Mouse (Mus musculus) small intestine, adult 2 months (tissue): ENCODE results near the gene Ints6.

ENCODE experiments used
- CTCF ChIP-seq: fragments of 200-500 bp; IDR thresholded peaks from 2 replicates; pipeline ENCODE4 v1.5.1; 2012; ENCODE audit warnings: low read depth, mild to moderate bottlenecking, control low read depth, inconsistent platforms, low read length, moderate library complexity, mixed read lengths; ENCODE audit not compliant: insufficient replicate concordance, insufficient read length; ENCODE audit errors: extremely low read depth
- POLR2A ChIP-seq: fragments of 200-500 bp; IDR thresholded peaks from 2 replicates; pipeline ENCODE4 v1.6.1; 2012; ENCODE audit warnings: low read depth, mild to moderate bottlenecking, control low read depth, inconsistent platforms, low read length, moderate library complexity

DNA sequence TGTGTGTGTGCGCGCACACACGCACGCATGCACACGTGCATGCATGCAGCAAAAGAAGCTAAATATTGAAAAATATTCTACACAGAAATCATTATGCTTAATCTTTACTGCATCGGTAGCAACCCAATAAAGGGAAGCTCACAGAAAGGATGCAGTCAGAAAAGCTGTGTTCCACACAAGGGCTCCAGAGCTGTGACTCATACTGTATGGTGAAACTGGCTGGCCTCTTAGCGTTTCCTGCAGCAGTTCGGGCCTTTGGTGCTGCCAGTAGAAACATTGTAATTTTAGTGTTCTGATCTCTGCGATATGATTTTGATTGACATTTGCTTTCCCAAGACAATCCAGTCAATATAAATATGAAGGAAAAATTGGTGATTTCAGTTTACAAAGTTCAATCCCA lies 17.1 kb upstream of the Ints6 start:
- TF ChIP-seq CTCF (no peak), POLR2A (no peak)
